Mouse (Mus musculus) embryonic facial prominence, embryonic 12.5 days (tissue): Measurements from ENCODE around the gene Lrig3. TPM values are rescaled to one million over a fixed set of nuclear protein-coding genes. Genes with fewer than 3 reads are reported as not detected.

Source experiments
- ATAC-seq: fragments of 200-750 bp; cut with Nextera tagmentation; 2 replicates; pipeline ENCODE4 v1.8.0; 2017; ENCODE audit not compliant: insufficient number of reproducible peaks, insufficient read depth, low FRiP score, low TSS enrichment
- H3K27ac ChIP-seq: fragments of 300-500 bp; sonication (generic); 2 replicates; pipeline ENCODE4 v1.5.1; 2016; ENCODE audit warnings: mild to moderate bottlenecking
- H3K27me3 ChIP-seq: fragments of 300-500 bp; sonication (generic); 2 replicates; pipeline ENCODE4 v1.6.1; 2016; ENCODE audit warnings: mild to moderate bottlenecking, moderate library complexity
- H3K36me3 ChIP-seq: fragments of 300-500 bp; sonication (generic); 2 replicates; pipeline ENCODE4 v1.6.1; 2016; ENCODE audit warnings: mild to moderate bottlenecking
- H3K4me1 ChIP-seq: fragments of 300-500 bp; sonication (generic); 2 replicates; pipeline ENCODE4 v1.6.1; 2016
- H3K4me2 ChIP-seq: fragments of 300-500 bp; sonication (generic); replicated peaks from 2 replicates; pipeline ENCODE4 v1.6.1; 2016; ENCODE audit warnings: mild to moderate bottlenecking, moderate library complexity
- H3K4me3 ChIP-seq: fragments of 300-500 bp; sonication (generic); 2 replicates; pipeline ENCODE4 v1.5.1; 2016; ENCODE audit warnings: mild to moderate bottlenecking
- H3K9ac ChIP-seq: fragments of 300-500 bp; sonication (generic); 2 replicates; pipeline ENCODE4 v1.6.1; 2016; ENCODE audit warnings: mild to moderate bottlenecking, moderate library complexity
- H3K9me3 ChIP-seq: fragments of 300-500 bp; sonication (generic); 2 replicates; pipeline ENCODE4 v1.6.1; 2016; ENCODE audit warnings: mild to moderate bottlenecking, moderate library complexity
- WGBS: fragments of 180-500 bp; shearing (Covaris S2); methylation state at CpG from one replicate; pipeline ENCODE4 v1.1.7; 2016; 5-methylcytosine and 5-hydroxymethylcytosine counted together
- polyA plus RNA-seq: library from polyadenylated mRNA; unstranded; fragments of >200 nt; fragmentation: Nextera tagmentation; extraction: Ambion mirVana; gene quantifications from 2 replicates; pipeline ENCODE4 v1.2.1, GENCODE M21; 2016

The Lrig3 gene
- polyA plus RNA-seq, 1 experiment from 2014 or later = 49.5 TPM

GRCm38 (mm10) chr10:125940316-125941059, 25.5 kb upstream of the Lrig3 start:
- Histone ChIP-seq H3K4me2 (no peak overlapping the region), H3K4me3 (no peak overlapping the region), H3K27me3 (no peaks in the 10 kb centered on the region), H3K4me1 (peaks cover 51% of the 10 kb centered on the region), H3K36me3 (no peaks in the 10 kb centered on the region), H3K9ac (no peak overlapping the region), H3K27ac (no peak overlapping the region), H3K9me3 (no peaks in the 10 kb centered on the region)
- WGBS = 55% methylated on average over 11 of the region's 11 CpGs
- ATAC-seq = no peak

GRCm38 (mm10) chr10:125943098-125943497, 22.9 kb upstream of the Lrig3 start:
- H3K27ac ChIP-seq = no peak overlapping the region
- ATAC-seq = no peak
- H3K9me3 ChIP-seq = no peaks in the 10 kb centered on the region
- no peaks in the 10 kb centered on the region for H3K27me3 ChIP-seq
- 0 out of 2 replicates have a peak overlapping the region, but pooled peaks have one; percentile 1 for H3K4me2 ChIP-seq
- 20% methylated on average over 5 of the region's 5 CpGs for WGBS
- no peak overlapping the region for H3K9ac ChIP-seq
- H3K4me1 ChIP-seq = peaks cover 56% of the 10 kb centered on the region
- no peaks in the 10 kb centered on the region for H3K36me3 ChIP-seq
- no peak overlapping the region for H3K4me3 ChIP-seq

- WGBS = 61% methylated on average over 11 of the region's 11 CpGs
- ATAC-seq = no peak
- Histone ChIP-seq H3K4me3 (no peak overlapping the region), H3K9me3 (no peaks in the 10 kb centered on the region), H3K9ac (no peak overlapping the region), H3K27me3 (no peaks in the 10 kb centered on the region), H3K4me2 (no peak overlapping the region), H3K36me3 (no peaks in the 10 kb centered on the region), H3K27ac (peak overlapping the region; percentile 23; the same call in 1 of the 2 replicates), H3K4me1 (peaks cover 57% of the 10 kb centered on the region)
Measured at GRCm38 (mm10) chr10:125944762-125945504, 21.0 kb upstream of the Lrig3 start.

GRCm38 (mm10) chr10:125948842-125949474, 17.0 kb upstream of the Lrig3 start:
- Histone ChIP-seq H3K4me2 (peak overlapping the region; percentile 30), H3K9ac (no peak overlapping the region), H3K4me3 (no peak overlapping the region), H3K27me3 (no peaks in the 10 kb centered on the region), H3K9me3 (no peaks in the 10 kb centered on the region), H3K27ac (peak overlapping the region; percentile 47; the same call in 1 of the 2 replicates), H3K4me1 (peaks cover 39% of the 10 kb centered on the region), H3K36me3 (no peaks in the 10 kb centered on the region)
- 27% methylated on average over 15 of the region's 15 CpGs for WGBS
- ATAC-seq = no peak

- no peaks in the 10 kb centered on the region for H3K27me3 ChIP-seq
- ATAC-seq = no peak
- no peak overlapping the region for H3K9ac ChIP-seq
- no peak overlapping the region for H3K4me3 ChIP-seq
- no peak overlapping the region for H3K27ac ChIP-seq
- H3K36me3 ChIP-seq = no peaks in the 10 kb centered on the region
- 72% methylated on average over 5 of the region's 5 CpGs for whole genome bisulfite sequencing
- no peaks in the 10 kb centered on the region for H3K9me3 ChIP-seq
- H3K4me1 ChIP-seq = peaks cover 28% of the 10 kb centered on the region
- no peak overlapping the region for H3K4me2 ChIP-seq
Measured at GRCm38 (mm10) chr10:125951633-125952032, 14.3 kb upstream of the Lrig3 start.

- 77% methylated on average over 7 of the region's 7 CpGs for WGBS
- no peak overlapping the region; the same call in 1 of the 2 replicates for H3K27ac ChIP-seq
- H3K9ac ChIP-seq = no peak overlapping the region
Measured at GRCm38 (mm10) chr10:125954343-125954742, 11.6 kb upstream of the Lrig3 start.

GRCm38 (mm10) chr10:125954747-125955530, 11.0 kb upstream of the Lrig3 start:
- Histone ChIP-seq H3K4me3 (no peak overlapping the region), H3K27me3 (no peaks in the 10 kb centered on the region), H3K9ac (no peak overlapping the region), H3K36me3 (no peaks in the 10 kb centered on the region), H3K4me1 (peaks cover 8% of the 10 kb centered on the region), H3K9me3 (no peaks in the 10 kb centered on the region), H3K27ac (no peak overlapping the region; the same call in 1 of the 2 replicates), H3K4me2 (no peak overlapping the region)
- 71% methylated on average over 12 of the region's 12 CpGs for WGBS
- no peak for ATAC-seq

More at GRCm38 (mm10) chr10:125954343-125954742, 11.6 kb upstream of the Lrig3 start:
- Histone ChIP-seq H3K27me3 (no peaks in the 10 kb centered on the region), H3K4me1 (peaks cover 11% of the 10 kb centered on the region), H3K9me3 (no peaks in the 10 kb centered on the region), H3K4me2 (no peak overlapping the region), H3K36me3 (no peaks in the 10 kb centered on the region), H3K4me3 (no peak overlapping the region)
- no peak for ATAC-seq

- 55% methylated on average over 9 of the region's 9 CpGs for WGBS
Measured at GRCm38 (mm10) chr10:125961411-125962107, 4.4 kb upstream of the Lrig3 start.

GRCm38 (mm10) chr10:125964709-125965108, 1.3 kb upstream of the Lrig3 start:
- Histone ChIP-seq H3K9me3 (no peaks in the 10 kb centered on the region), H3K4me2 (no peak overlapping the region), H3K4me3 (no peak overlapping the region), H3K9ac (no peak overlapping the region), H3K27ac (no peak overlapping the region), H3K36me3 (no peaks in the 10 kb centered on the region), H3K4me1 (peaks cover 5% of the 10 kb centered on the region), H3K27me3 (no peaks in the 10 kb centered on the region)
- 59% methylated on average over 3 of the region's 3 CpGs for WGBS
- no peak for ATAC-seq

More at GRCm38 (mm10) chr10:125961411-125962107, 4.4 kb upstream of the Lrig3 start:
- no peak for ATAC-seq
- no peak overlapping the region for H3K4me3 ChIP-seq
- no peak overlapping the region for H3K9ac ChIP-seq
- H3K4me1 ChIP-seq = peaks cover 3% of the 10 kb centered on the region
- H3K9me3 ChIP-seq = no peaks in the 10 kb centered on the region
- H3K27me3 ChIP-seq = no peaks in the 10 kb centered on the region
- no peak overlapping the region for H3K27ac ChIP-seq
- no peaks in the 10 kb centered on the region for H3K36me3 ChIP-seq
- no peak overlapping the region for H3K4me2 ChIP-seq

GRCm38 (mm10) chr10:125966481-125967251, 698 bp downstream of the Lrig3 start:
- WGBS = 1% methylated on average over 59 of the region's 59 CpGs
- ATAC-seq = peak; percentile 74
- Histone ChIP-seq H3K4me1 (peaks cover 24% of the 10 kb centered on the region), H3K27ac (peak overlapping the region; percentile 98), H3K4me3 (peak overlapping the region; percentile 98), H3K36me3 (no peaks in the 10 kb centered on the region), H3K4me2 (peak overlapping the region; percentile 56), H3K9ac (peak overlapping the region; percentile 100), H3K9me3 (no peaks in the 10 kb centered on the region), H3K27me3 (no peaks in the 10 kb centered on the region)
